Mouse (Mus musculus): ENCODE measurements around the gene Gm45717. TPM values are rescaled to one million over a fixed set of nuclear protein-coding genes. Genes with fewer than 3 reads are reported as not detected.
A peak's percentile ranks its signal among the peaks of the same experiment; 100 is the strongest.
"Not testable (repeated sequence)": the region's sequence is repeated elsewhere in the genome, so short reads cannot be mapped to it uniquely, and the experiment has no call there.

The Gm45717 gene
- polyA plus RNA-seq, 1 experiment, result not detected

DNA sequence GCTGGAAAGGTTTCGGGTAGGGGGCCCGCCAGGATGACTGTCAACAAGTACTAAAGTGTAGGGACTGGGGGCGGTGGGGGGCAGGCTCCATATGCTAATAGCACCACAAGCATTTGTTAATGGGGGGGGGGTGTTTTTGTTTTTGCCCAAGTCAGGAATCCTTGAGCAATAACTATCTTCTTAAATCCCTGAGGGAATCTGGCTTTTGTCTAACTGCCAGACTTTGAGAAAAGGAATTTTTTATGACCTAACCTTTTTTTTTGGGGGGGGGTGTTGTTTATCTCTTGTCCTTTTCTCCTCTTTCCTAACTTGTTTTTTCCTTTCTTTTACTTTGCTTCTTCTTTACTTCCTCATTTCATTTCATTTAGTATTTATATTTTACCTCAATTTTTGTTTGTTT, 19.7 kb upstream of the Gm45717 start:
- no peak overlapping the region for H3K4me3 ChIP-seq (ENCODE audit: insufficient read depth, low read depth, low read length)
- no peak for DNase-seq
- H3K4me1 ChIP-seq (ENCODE audit: control insufficient read depth, insufficient read depth, low read length), result no peaks in the 10 kb centered on the region
- no peak for TF ChIP-seq CTCF (conservative IDR thresholded peaks at IDR 0.05; ENCODE audit: insufficient read depth, insufficient read length, low read depth, low read length)
- TF ChIP-seq POLR2A (IDR thresholded peaks at IDR 0.05; ENCODE audit: low read depth, low read length), result no peak
- H3K27ac ChIP-seq (ENCODE audit: insufficient read depth, low read depth, low read length), result no peak overlapping the region
- no peaks in the 10 kb centered on the region for H3K27me3 ChIP-seq (replicated peaks; ENCODE audit: control insufficient read depth, insufficient read depth, low read length)
- no peaks in the 10 kb centered on the region for H3K36me3 ChIP-seq (ENCODE audit: control insufficient read depth, insufficient read depth, low read length)
- WGBS, result 61% methylated on average over 3 of the region's 3 CpGs

DNA sequence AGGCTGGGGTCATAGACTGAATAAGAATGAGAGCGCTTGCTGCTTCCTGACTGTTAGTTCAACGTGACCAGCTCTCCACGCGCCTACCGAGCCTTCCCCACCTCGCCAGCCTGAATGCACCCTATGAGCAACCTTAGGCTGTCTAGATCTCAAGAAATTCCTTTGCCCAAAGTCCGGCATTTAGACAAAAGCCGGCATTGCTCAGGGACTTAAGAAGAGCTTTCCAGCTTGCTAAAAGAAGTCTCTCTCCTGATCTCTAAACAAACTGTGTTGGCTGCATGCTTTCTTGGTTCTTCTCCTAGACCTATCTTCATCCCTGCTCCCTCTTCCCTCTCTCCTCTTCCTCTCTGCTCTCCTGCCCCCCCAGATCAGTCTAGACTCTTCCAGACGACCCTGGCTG, 19.2 kb upstream of the Gm45717 start:
- no peak for DNase-seq

DNA sequence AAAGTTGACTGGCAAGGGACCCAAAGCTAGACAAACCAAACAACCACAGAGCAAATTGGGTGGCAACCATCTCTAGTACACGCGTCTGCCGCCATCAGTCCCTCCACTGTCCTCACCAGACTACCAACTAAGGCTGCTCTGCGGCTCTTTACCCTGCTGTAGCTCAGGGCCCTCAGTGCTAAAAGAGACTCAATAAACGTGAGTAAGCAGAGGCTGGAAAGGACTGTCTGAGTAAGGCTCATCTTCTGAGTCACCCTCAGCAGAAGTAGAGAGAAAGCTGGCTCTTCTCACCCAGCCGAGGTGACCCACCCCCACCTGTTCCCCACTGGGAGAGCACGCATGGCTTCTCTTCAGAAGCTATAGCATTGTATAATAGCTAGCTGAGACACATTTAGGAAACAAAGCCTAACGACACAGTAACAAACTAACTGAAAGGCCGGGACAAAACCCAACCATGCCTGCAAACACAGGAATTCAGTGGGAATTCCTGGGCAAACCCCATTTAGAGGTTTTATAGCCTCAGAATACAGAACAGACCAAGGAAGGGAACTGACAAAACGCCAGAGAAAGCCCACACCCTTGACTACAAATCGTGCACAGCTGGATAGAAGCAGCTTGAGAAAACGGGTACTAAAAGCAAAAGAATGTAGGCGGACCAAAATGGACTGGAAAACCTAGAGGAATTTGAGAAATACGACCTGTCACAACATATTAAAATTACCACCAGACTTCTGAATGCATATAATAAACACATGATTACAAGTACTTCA, 17.8 kb upstream of the Gm45717 start:
- no peak overlapping the region for H3K4me3 ChIP-seq (ENCODE audit: insufficient read depth, low read depth, low read length)

More for the DNA sequence above, 19.2 kb upstream of the Gm45717 start:
- Histone ChIP-seq H3K27me3 (replicated peaks; ENCODE audit: control insufficient read depth, insufficient read depth, low read length) (no peaks in the 10 kb centered on the region), H3K27ac (ENCODE audit: insufficient read depth, low read depth, low read length) (peak overlapping the region; percentile 48; the same call in 1 of the 2 replicates), H3K4me3 (ENCODE audit: insufficient read depth, low read depth, low read length) (no peak overlapping the region), H3K36me3 (ENCODE audit: control insufficient read depth, insufficient read depth, low read length) (no peaks in the 10 kb centered on the region), H3K4me1 (ENCODE audit: control insufficient read depth, insufficient read depth, low read length) (no peaks in the 10 kb centered on the region)
- TF ChIP-seq POLR2A (IDR thresholded peaks at IDR 0.05; ENCODE audit: low read depth, low read length), result no peak
- no peak for TF ChIP-seq CTCF (conservative IDR thresholded peaks at IDR 0.05; ENCODE audit: insufficient read depth, insufficient read length, low read depth, low read length)
- 28% methylated on average over 9 of the region's 9 CpGs for WGBS

DNA sequence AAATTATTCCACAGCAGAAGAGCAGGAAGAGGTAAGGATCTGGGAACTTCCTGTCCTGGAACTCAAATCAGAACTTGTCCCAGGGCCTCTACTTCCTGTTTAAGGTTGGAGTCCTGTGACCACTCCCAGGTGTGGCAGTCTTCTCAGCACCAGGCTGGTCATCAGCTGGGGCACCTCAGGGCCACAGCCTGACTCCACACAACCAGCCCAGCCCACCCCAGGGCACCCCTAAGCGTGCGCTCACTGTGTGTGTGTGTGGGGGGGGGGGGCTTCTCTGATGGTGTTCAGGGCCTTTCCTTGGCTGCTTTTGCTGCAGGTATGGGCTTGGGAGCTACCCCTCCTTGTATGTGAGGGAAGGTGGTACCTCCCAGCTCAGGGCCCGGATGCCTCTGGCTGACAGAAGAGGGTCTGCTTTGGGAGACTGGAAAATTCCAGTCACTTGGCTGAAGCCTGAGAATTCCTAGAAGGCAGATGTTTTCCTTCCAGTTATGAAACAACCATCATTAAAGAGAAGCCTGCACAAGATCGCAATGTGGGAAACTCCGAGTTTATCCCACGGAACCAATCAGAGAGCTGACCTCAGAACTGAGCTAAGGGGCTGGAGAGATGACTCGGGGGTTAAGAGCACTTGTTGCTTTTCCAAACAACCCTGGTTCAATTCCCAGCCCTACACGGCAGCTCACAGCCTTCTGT, 15.9 kb upstream of the Gm45717 start:
- 72% methylated on average over 8 of the region's 8 CpGs for WGBS
- peak; percentile 69 for DNase-seq
- Histone ChIP-seq H3K27me3 (replicated peaks; ENCODE audit: control insufficient read depth, insufficient read depth, low read length) (no peaks in the 10 kb centered on the region), H3K4me1 (ENCODE audit: control insufficient read depth, insufficient read depth, low read length) (no peaks in the 10 kb centered on the region), H3K27ac (ENCODE audit: insufficient read depth, low read depth, low read length) (peak overlapping the region; percentile 85), H3K36me3 (ENCODE audit: control insufficient read depth, insufficient read depth, low read length) (no peaks in the 10 kb centered on the region), H3K4me3 (ENCODE audit: insufficient read depth, low read depth, low read length) (no peak overlapping the region)
- TF ChIP-seq CTCF (conservative IDR thresholded peaks at IDR 0.05; ENCODE audit: insufficient read depth, insufficient read length, low read depth, low read length) (no peak), POLR2A (IDR thresholded peaks at IDR 0.05; ENCODE audit: low read depth, low read length) (no peak)

More for the DNA sequence above, 17.8 kb upstream of the Gm45717 start:
- DNase-seq, result no peak
- Histone ChIP-seq H3K4me1 (ENCODE audit: control insufficient read depth, insufficient read depth, low read length) (no peaks in the 10 kb centered on the region), H3K27ac (ENCODE audit: insufficient read depth, low read depth, low read length) (no peak overlapping the region), H3K36me3 (ENCODE audit: control insufficient read depth, insufficient read depth, low read length) (no peaks in the 10 kb centered on the region), H3K27me3 (replicated peaks; ENCODE audit: control insufficient read depth, insufficient read depth, low read length) (no peaks in the 10 kb centered on the region)
- TF ChIP-seq POLR2A (IDR thresholded peaks at IDR 0.05; ENCODE audit: low read depth, low read length), result no peak
- no peak for TF ChIP-seq CTCF (conservative IDR thresholded peaks at IDR 0.05; ENCODE audit: insufficient read depth, insufficient read length, low read depth, low read length)
- WGBS, result 55% methylated on average over 14 of the region's 14 CpGs

DNA sequence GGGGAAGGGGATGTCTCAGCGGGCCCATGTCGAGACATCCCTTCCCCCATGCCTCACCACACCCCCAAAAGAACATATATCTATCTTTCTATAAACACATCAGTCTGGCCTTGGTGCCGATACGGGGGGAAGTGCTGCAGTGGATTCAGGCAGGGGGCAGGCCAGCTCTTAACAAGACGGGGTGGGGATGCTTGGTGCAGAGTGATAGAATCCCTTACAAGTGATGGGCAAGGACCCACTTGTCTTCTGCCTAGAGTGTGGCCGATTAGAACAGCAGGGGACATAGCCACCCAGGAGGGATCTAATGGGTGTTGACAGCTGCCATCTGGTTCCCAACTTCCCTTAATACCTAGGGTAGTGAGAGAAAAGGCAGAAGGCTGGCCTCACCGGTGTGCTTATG, 15.2 kb upstream of the Gm45717 start:
- Histone ChIP-seq H3K36me3 (ENCODE audit: control insufficient read depth, insufficient read depth, low read length) (no peaks in the 10 kb centered on the region), H3K4me1 (ENCODE audit: control insufficient read depth, insufficient read depth, low read length) (no peaks in the 10 kb centered on the region), H3K27me3 (replicated peaks; ENCODE audit: control insufficient read depth, insufficient read depth, low read length) (no peaks in the 10 kb centered on the region), H3K27ac (ENCODE audit: insufficient read depth, low read depth, low read length) (peak overlapping the region; percentile 22), H3K4me3 (ENCODE audit: insufficient read depth, low read depth, low read length) (no peak overlapping the region)
- WGBS, result 64% methylated on average over 7 of the region's 7 CpGs
- no peak for TF ChIP-seq POLR2A (IDR thresholded peaks at IDR 0.05; ENCODE audit: low read depth, low read length)
- no peak for TF ChIP-seq CTCF (conservative IDR thresholded peaks at IDR 0.05; ENCODE audit: insufficient read depth, insufficient read length, low read depth, low read length)
- DNase-seq, result no peak

DNA sequence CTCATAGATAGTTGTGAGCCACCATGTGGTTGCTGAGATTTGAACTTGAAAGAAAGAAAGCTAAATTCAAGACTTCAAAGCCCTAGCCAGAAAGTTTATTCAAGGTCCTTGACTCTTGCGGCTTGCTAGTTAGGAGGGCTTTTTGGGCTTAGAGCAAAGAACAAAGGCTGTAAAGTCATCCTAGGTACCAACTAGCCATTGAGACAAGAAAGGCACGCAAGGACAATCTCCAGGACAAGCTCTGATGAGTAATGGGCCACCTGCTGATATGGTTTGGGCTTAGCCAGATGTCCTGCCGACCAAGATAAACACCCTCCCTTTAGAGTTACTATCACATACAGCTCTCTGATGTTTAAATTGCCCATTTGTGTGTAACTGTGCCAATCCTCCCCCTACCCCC, 13.0 kb upstream of the Gm45717 start:
- peak overlapping the region; percentile 13; the same call in 1 of the 2 replicates for H3K4me3 ChIP-seq (ENCODE audit: insufficient read depth, low read depth, low read length)
- not testable (repeated sequence) for H3K36me3 ChIP-seq (ENCODE audit: control insufficient read depth, insufficient read depth, low read length); H3K4me1 ChIP-seq (ENCODE audit: control insufficient read depth, insufficient read depth, low read length); DNase-seq; H3K27me3 ChIP-seq (replicated peaks; ENCODE audit: control insufficient read depth, insufficient read depth, low read length); H3K27ac ChIP-seq (ENCODE audit: insufficient read depth, low read depth, low read length)
- WGBS, result 72% methylated on average over 3 of the region's 3 CpGs

DNA sequence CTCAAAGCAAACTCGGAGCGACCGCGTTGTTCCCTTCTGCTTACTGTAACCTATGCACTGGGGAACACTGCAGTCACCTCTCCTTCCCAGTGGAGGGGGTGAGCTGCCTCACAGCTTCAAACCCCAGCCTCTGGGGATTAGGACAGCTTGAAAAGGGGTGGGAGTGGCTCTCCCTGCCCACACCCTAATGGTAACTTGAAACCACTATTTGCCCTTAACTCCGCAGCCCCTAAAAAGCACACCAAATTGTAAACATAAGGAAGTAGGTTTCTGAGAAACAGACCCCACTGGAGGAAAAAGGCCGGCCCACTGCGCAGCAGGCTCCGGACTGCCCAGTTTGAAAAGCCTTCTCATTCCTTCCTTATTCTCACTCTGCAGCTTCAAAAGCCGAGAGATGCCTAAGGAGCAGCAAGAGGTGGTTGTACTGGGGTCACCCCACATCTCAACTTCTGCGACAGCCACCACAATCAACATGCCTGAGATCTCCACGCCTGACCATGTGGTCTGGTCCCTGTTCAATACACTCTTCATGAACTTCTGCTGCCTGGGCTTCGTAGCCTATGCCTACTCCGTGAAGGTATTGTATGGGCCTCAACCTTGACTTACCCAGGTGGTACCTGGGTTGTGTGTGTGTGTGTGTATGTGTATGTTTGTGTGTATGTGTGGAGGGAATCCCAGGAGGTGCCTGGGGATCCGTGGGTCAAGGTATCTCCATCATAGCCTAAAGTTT, 12.3 kb upstream of the Gm45717 start:
- WGBS, result 47% methylated on average over 14 of the region's 14 CpGs
- H3K36me3 ChIP-seq (ENCODE audit: control insufficient read depth, insufficient read depth, low read length), result no peaks in the 10 kb centered on the region
- H3K27me3 ChIP-seq (replicated peaks; ENCODE audit: control insufficient read depth, insufficient read depth, low read length), result no peaks in the 10 kb centered on the region
- H3K27ac ChIP-seq (ENCODE audit: insufficient read depth, low read depth, low read length), result peak overlapping the region; percentile 35; the same call in 1 of the 2 replicates
- no peak for TF ChIP-seq POLR2A (IDR thresholded peaks at IDR 0.05; ENCODE audit: low read depth, low read length)
- TF ChIP-seq CTCF (conservative IDR thresholded peaks at IDR 0.05; ENCODE audit: insufficient read depth, insufficient read length, low read depth, low read length), result no peak
- H3K4me3 ChIP-seq (ENCODE audit: insufficient read depth, low read depth, low read length), result peak overlapping the region; percentile 34
- H3K4me1 ChIP-seq (ENCODE audit: control insufficient read depth, insufficient read depth, low read length), result no peaks in the 10 kb centered on the region
- no peak for DNase-seq
